Mouse (Mus musculus) lung, postnatal 0 days (tissue): ENCODE measurements around the gene Trappc2l.

Experiments used
- CTCF ChIP-seq: IDR thresholded peaks from 2 replicates; pipeline ENCODE4 v1.5.1; 2016; ENCODE audit warnings: antibody characterized with exemption, mild to moderate bottlenecking
- EP300 ChIP-seq: IDR thresholded peaks from 2 replicates; pipeline ENCODE4 v1.6.1; 2016; ENCODE audit warnings: antibody characterized with exemption, mild to moderate bottlenecking, control low read depth

- TF ChIP-seq CTCF (no peak), EP300 (no peak)
Observed at GRCm38 (mm10) chr8:122626896-122627295, 15.5 kb downstream of the Trappc2l start.
